Mouse (Mus musculus): Measurements from ENCODE around the gene Olfr985. TPM values are rescaled to one million over a fixed set of nuclear protein-coding genes. Genes with fewer than 3 reads are reported as not detected.
A peak's percentile ranks its signal among the peaks of the same experiment; 100 is the strongest.

Gene Olfr985
- total RNA-seq, 1 experiment: 3.4 TPM

GRCm38 (mm10) chr9:40141544-40141943 is 11.6 kb upstream of the Olfr985 start:
- H3K36me3 ChIP-seq (ENCODE audit: control insufficient read depth, insufficient read depth, low read length, poor library complexity, severe bottlenecking): no peaks in the 10 kb centered on the region
- DNase-seq (ENCODE audit: low read depth, low spot score): no peak
- no peaks in the 10 kb centered on the region for H3K4me1 ChIP-seq (ENCODE audit: control insufficient read depth in 2 of 2, insufficient read depth in 2 of 2, low read length in 2 of 2, poor library complexity in 1 of 2)
- H3K27ac ChIP-seq (ENCODE audit: insufficient read depth, low read depth, low read length, poor library complexity, severe bottlenecking): no peak overlapping the region
- TF ChIP-seq HCFC1 (IDR thresholded peaks at IDR 0.05; ENCODE audit: borderline replicate concordance, insufficient read depth, low read length) (no peak), CHD2 (IDR thresholded peaks at IDR 0.05; ENCODE audit: low read depth, low read length) (no peak), MAFK (IDR thresholded peaks at IDR 0.05; ENCODE audit: insufficient read depth, low read depth, low read length) (no peak), ZNF384 (IDR thresholded peaks at IDR 0.05; ENCODE audit: low read depth, low read length) (no peak), ZC3H11A (IDR thresholded peaks at IDR 0.05; ENCODE audit: borderline replicate concordance, low read depth, low read length) (no peak)
- in situ Hi-C loops (cut with MboI; ENCODE audit: low sequenced_read_pairs in 2 of 2, unreplicated experiment in 2 of 2): no loop called here
- no peak overlapping the region for H3K4me3 ChIP-seq (ENCODE audit: insufficient read depth in 1 of 2, low read depth in 1 of 2, low read length in 2 of 2, poor library complexity in 1 of 2, severe bottlenecking in 1 of 2)
- H3K9me3 ChIP-seq (ENCODE audit: control insufficient read depth, insufficient read depth, low read depth, low read length): no peaks in the 10 kb centered on the region
- H3K9ac ChIP-seq (ENCODE audit: insufficient read depth, low read depth, low read length, poor library complexity, severe bottlenecking): no peak overlapping the region

- H3K9ac ChIP-seq (ENCODE audit: insufficient read depth, low read depth, low read length, poor library complexity, severe bottlenecking): no peak overlapping the region
- DNase-seq (ENCODE audit: low read depth, low spot score): peak; percentile 13
- H3K4me1 ChIP-seq (ENCODE audit: control insufficient read depth in 2 of 2, insufficient read depth in 2 of 2, low read length in 2 of 2, poor library complexity in 1 of 2): no peaks in the 10 kb centered on the region
- no peak overlapping the region for H3K4me3 ChIP-seq (ENCODE audit: insufficient read depth in 1 of 2, low read depth in 1 of 2, low read length in 2 of 2, poor library complexity in 1 of 2, severe bottlenecking in 1 of 2)
- in situ Hi-C loops (cut with MboI; ENCODE audit: low sequenced_read_pairs in 2 of 2, unreplicated experiment in 2 of 2): no loop called here
- no peak overlapping the region for H3K27ac ChIP-seq (ENCODE audit: insufficient read depth, low read depth, low read length, poor library complexity, severe bottlenecking)
- H3K9me3 ChIP-seq (ENCODE audit: control insufficient read depth, insufficient read depth, low read depth, low read length): no peaks in the 10 kb centered on the region
- TF ChIP-seq ZC3H11A (IDR thresholded peaks at IDR 0.05; ENCODE audit: borderline replicate concordance, low read depth, low read length) (no peak), MAFK (IDR thresholded peaks at IDR 0.05; ENCODE audit: insufficient read depth, low read depth, low read length) (no peak), CHD2 (IDR thresholded peaks at IDR 0.05; ENCODE audit: low read depth, low read length) (no peak), HCFC1 (IDR thresholded peaks at IDR 0.05; ENCODE audit: borderline replicate concordance, insufficient read depth, low read length) (no peak), ZNF384 (IDR thresholded peaks at IDR 0.05; ENCODE audit: low read depth, low read length) (no peak)
- H3K36me3 ChIP-seq (ENCODE audit: control insufficient read depth, insufficient read depth, low read length, poor library complexity, severe bottlenecking): no peaks in the 10 kb centered on the region
Observed at GRCm38 (mm10) chr9:40139484-40139883, 9.5 kb upstream of the Olfr985 start.

- Histone ChIP-seq H3K4me3 (ENCODE audit: insufficient read depth in 1 of 2, low read depth in 1 of 2, low read length in 2 of 2, poor library complexity in 1 of 2, severe bottlenecking in 1 of 2) (no peak overlapping the region), H3K9ac (ENCODE audit: insufficient read depth, low read depth, low read length, poor library complexity, severe bottlenecking) (no peak overlapping the region), H3K4me1 (ENCODE audit: control insufficient read depth in 2 of 2, insufficient read depth in 2 of 2, low read length in 2 of 2, poor library complexity in 1 of 2) (no peaks in the 10 kb centered on the region), H3K36me3 (ENCODE audit: control insufficient read depth, insufficient read depth, low read length, poor library complexity, severe bottlenecking) (no peaks in the 10 kb centered on the region), H3K9me3 (ENCODE audit: control insufficient read depth, insufficient read depth, low read depth, low read length) (no peaks in the 10 kb centered on the region), H3K27ac (ENCODE audit: insufficient read depth, low read depth, low read length, poor library complexity, severe bottlenecking) (no peak overlapping the region)
- in situ Hi-C loops (cut with MboI; ENCODE audit: low sequenced_read_pairs in 2 of 2, unreplicated experiment in 2 of 2): no loop called here
- no peak for DNase-seq (ENCODE audit: low read depth, low spot score)
- TF ChIP-seq ZC3H11A (IDR thresholded peaks at IDR 0.05; ENCODE audit: borderline replicate concordance, low read depth, low read length) (no peak), ZNF384 (IDR thresholded peaks at IDR 0.05; ENCODE audit: low read depth, low read length) (no peak), MAFK (IDR thresholded peaks at IDR 0.05; ENCODE audit: insufficient read depth, low read depth, low read length) (no peak), CHD2 (IDR thresholded peaks at IDR 0.05; ENCODE audit: low read depth, low read length) (no peak), HCFC1 (IDR thresholded peaks at IDR 0.05; ENCODE audit: borderline replicate concordance, insufficient read depth, low read length) (no peak)
Observed at GRCm38 (mm10) chr9:40136987-40137688, 7.2 kb upstream of the Olfr985 start.

- in situ Hi-C loops (cut with MboI; ENCODE audit: low sequenced_read_pairs in 2 of 2, unreplicated experiment in 2 of 2): no loop called here
- Histone ChIP-seq H3K4me1 (ENCODE audit: control insufficient read depth in 2 of 2, insufficient read depth in 2 of 2, low read length in 2 of 2, poor library complexity in 1 of 2) (no peaks in the 10 kb centered on the region), H3K36me3 (ENCODE audit: control insufficient read depth, insufficient read depth, low read length, poor library complexity, severe bottlenecking) (no peaks in the 10 kb centered on the region), H3K9me3 (ENCODE audit: control insufficient read depth, insufficient read depth, low read depth, low read length) (no peaks in the 10 kb centered on the region), H3K4me3 (ENCODE audit: insufficient read depth in 1 of 2, low read depth in 1 of 2, low read length in 2 of 2, poor library complexity in 1 of 2, severe bottlenecking in 1 of 2) (no peak overlapping the region), H3K9ac (ENCODE audit: insufficient read depth, low read depth, low read length, poor library complexity, severe bottlenecking) (no peak overlapping the region), H3K27ac (ENCODE audit: insufficient read depth, low read depth, low read length, poor library complexity, severe bottlenecking) (no peak overlapping the region)
- no peak for DNase-seq (ENCODE audit: low read depth, low spot score)
- no peak for TF ChIP-seq ZNF384 (IDR thresholded peaks at IDR 0.05; ENCODE audit: low read depth, low read length)
- TF ChIP-seq MAFK (IDR thresholded peaks at IDR 0.05; ENCODE audit: insufficient read depth, low read depth, low read length): no peak
- TF ChIP-seq HCFC1 (IDR thresholded peaks at IDR 0.05; ENCODE audit: borderline replicate concordance, insufficient read depth, low read length): no peak
- TF ChIP-seq ZC3H11A (IDR thresholded peaks at IDR 0.05; ENCODE audit: borderline replicate concordance, low read depth, low read length): no peak
- TF ChIP-seq CHD2 (IDR thresholded peaks at IDR 0.05; ENCODE audit: low read depth, low read length): no peak
Observed at GRCm38 (mm10) chr9:40130556-40130955, 572 bp upstream of the Olfr985 start.

Data from ES-E14 (cell line).